Mouse (Mus musculus) G1E (cell line): ENCODE results near the gene Tescl.

ENCODE experiments used
- CTCF ChIP-seq: IDR thresholded peaks from 2 replicates; pipeline ENCODE4 v1.5.1; 2012; ENCODE audit warnings: low read depth, low read length, inconsistent platforms, mixed read lengths
- GATA1 ChIP-seq: IDR thresholded peaks from 2 replicates; pipeline ENCODE4 v1.6.1; 2012; ENCODE audit warnings: borderline replicate concordance, low read length, inconsistent platforms, mixed read lengths
- GATA2 ChIP-seq: IDR thresholded peaks from 2 replicates; pipeline ENCODE4 v1.6.1; 2012; ENCODE audit warnings: low read depth, low read length, inconsistent platforms, borderline replicate concordance
- POLR2AphosphoS5 ChIP-seq: IDR thresholded peaks from 2 replicates; pipeline ENCODE4 v1.6.1; 2012; ENCODE audit warnings: low read depth, low read length, inconsistent platforms; ENCODE audit not compliant: insufficient replicate concordance
- TAL1 ChIP-seq: conservative IDR thresholded peaks from 2 replicates; pipeline ENCODE4 v1.6.1; 2012; ENCODE audit warnings: low read depth, low read length, inconsistent platforms, mixed read lengths

- TF ChIP-seq GATA2 (no peak), CTCF (no peak), GATA1 (no peak), TAL1 (no peak), POLR2AphosphoS5 (no peak)
These were observed 46.8 kb downstream of the Tescl start for GRCm38 (mm10) chr7:24286916-24287315.
